Mouse (Mus musculus) macrophage (primary cell): ENCODE results near the gene Nxf1. TPM values are rescaled to one million over a fixed set of nuclear protein-coding genes. Genes with fewer than 3 reads are reported as not detected.

Experiments
- H3K27ac ChIP-seq: fragments of 350-480 bp; formaldehyde crosslinking; 2 replicates; pipeline ENCODE4 v1.9.0; 2021
- H3K36me3 ChIP-seq: fragments of 350-480 bp; formaldehyde crosslinking; 2 replicates; pipeline ENCODE4 v1.9.0; 2021; ENCODE audit errors: inconsistent target
- H3K4me3 ChIP-seq: fragments of 350-480 bp; formaldehyde crosslinking; 2 replicates; pipeline ENCODE4 v1.9.0; 2021; ENCODE audit errors: inconsistent target
- H3K79me2 ChIP-seq: fragments of 350-480 bp; formaldehyde crosslinking; 2 replicates; pipeline ENCODE4 v1.9.0; 2021; ENCODE audit errors: inconsistent target
- WGBS: methylation state at CpG from one replicate; pipeline ENCODE4 v1.1.7; 2026; ENCODE audit warnings: inconsistent platforms; ENCODE audit not compliant: missing documents; 5-methylcytosine and 5-hydroxymethylcytosine counted together
- polyA plus RNA-seq: library from polyadenylated mRNA; stranded (reverse); fragments of 250-400 nt; gene quantifications from 3 replicates; pipeline ENCODE4 v1.2.4, GENCODE M21; 2018; ENCODE audit warnings: inconsistent platforms
- total RNA-seq, 78 experiments: library from RNA; depleted of rRNA; stranded (reverse); fragments of 250-400 nt; gene quantifications; 1 replicate in 9 of 78; 2 replicates in 24 of 78; 3 replicates in 43 of 78; 4 replicates in 2 of 78; pipeline ENCODE4 v1.2.4; 2018; ENCODE audit warnings: inconsistent platforms in 56 of 78

The Nxf1 gene
- total RNA-seq (2018; cell fraction: chromatin; rRNA removed) = 1,000 to 10,000 TPM in 4 of 26 experiments, 100 to 1,000 TPM in 22; 486 to 1,281 (median 796) TPM
- 10 to 100 TPM; 49.8 to 90.5 (median 68.6) TPM for total RNA-seq (2018; cell fraction: cytosol; rRNA removed)
- 1,000 to 10,000 TPM in 2 of 26 experiments, 100 to 1,000 TPM in 24; 352 to 1,871 (median 566) TPM for total RNA-seq (2018; cell fraction: nucleus; rRNA removed)
- 68.7 to 115 TPM (median 96.9 TPM) in 3 replicates for polyA plus RNA-seq

GRCm38 (mm10) chr19:8756635-8757387 is at the start of gene Nxf1:
Gene Nxf1 (plus strand): TSS chr19:8757073.
- Histone ChIP-seq H3K79me2 (peaks cover 72% of the 10 kb centered on the region), H3K27ac (peak within 1 kb of the TSS; percentile 70), H3K36me3 (peaks cover 13% of the 10 kb centered on the region; the same call in 1 of the 2 replicates), H3K4me3 (peak within 1 kb of the TSS; percentile 68)
- under 1% methylated on average over 75 of the region's 75 CpGs for WGBS

DNA sequence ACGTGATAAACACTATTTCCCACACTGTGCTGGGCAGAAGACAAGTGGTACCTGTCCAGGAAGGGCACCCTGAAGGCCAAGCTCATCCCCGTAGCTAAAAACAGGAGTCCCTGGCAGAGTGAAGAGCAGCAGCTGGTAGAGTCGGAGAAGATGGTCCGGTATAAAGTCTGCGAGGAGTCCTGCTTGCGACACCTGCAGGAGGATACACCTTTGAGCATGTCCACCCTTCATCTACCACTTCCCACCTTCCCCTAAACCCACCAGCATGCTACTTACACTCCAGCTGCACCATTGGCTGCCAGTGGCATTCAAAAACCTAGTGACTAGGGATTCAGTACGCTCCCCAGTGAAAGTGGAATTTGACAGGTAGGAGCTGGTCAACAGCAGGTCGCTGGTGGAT is 47.9 kb upstream of the Nxf1 start:
- 91% methylated on average over 8 of the region's 8 CpGs for WGBS
- H3K4me3 ChIP-seq = no peak overlapping the region
- no peak overlapping the region for H3K27ac ChIP-seq
- H3K36me3 ChIP-seq = peaks cover 44% of the 10 kb centered on the region
- H3K79me2 ChIP-seq = peaks cover 50% of the 10 kb centered on the region

DNA sequence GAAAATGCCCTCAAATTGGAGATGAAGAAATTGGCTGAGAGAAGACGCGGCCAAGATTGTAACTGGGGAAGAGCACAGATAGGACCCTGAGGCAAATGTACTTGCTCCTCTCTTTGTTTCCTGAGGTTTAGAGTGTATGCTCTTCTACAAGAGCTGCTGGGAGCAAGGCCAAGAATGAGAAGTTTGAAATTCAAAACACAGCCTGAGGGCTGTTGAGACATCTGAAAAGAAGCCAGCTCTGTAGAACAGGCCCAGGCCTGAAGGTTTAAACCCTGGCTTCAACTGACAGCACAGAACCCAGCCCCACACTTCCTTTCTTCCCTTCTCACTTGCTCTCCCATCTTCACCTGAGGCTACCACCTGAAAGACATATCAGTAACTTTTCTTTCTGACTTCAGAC is 46.8 kb upstream of the Nxf1 start:
- H3K36me3 ChIP-seq = peaks cover 44% of the 10 kb centered on the region
- H3K4me3 ChIP-seq = 0 out of 2 replicates have a peak overlapping the region, but pooled peaks have one; percentile 86

DNA sequence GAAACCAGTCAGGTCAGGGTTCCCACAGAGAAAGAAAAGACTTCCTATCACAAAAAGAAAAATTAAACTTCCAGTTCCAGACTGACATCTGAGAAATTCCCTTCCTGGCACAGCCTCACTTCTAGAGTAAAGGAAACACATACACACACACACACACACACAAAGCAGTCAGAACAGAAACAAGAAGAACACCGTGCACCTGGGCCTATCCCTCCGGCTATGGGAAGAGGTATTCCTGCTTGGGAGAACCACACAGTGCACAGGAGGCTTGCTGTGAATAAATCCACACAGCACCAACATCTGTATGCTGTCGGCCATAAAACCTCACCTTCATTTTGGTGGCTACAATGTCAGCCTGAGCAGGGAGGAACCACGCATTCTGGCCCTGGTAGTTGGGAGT is 45.4 kb upstream of the Nxf1 start:
- 39% methylated on average over 4 of the region's 4 CpGs for WGBS
- Histone ChIP-seq H3K79me2 (peaks cover 50% of the 10 kb centered on the region), H3K4me3 (peak overlapping the region; percentile 86), H3K27ac (peak overlapping the region; percentile 96), H3K36me3 (peaks cover 44% of the 10 kb centered on the region)

More for the DNA sequence above, 46.8 kb upstream of the Nxf1 start:
- no peak overlapping the region for H3K27ac ChIP-seq
- 89% methylated on average over 2 of the region's 2 CpGs for WGBS
- H3K79me2 ChIP-seq = peaks cover 50% of the 10 kb centered on the region

GRCm38 (mm10) chr19:8711949-8712869 is 44.7 kb upstream of the Nxf1 start:
- Histone ChIP-seq H3K36me3 (peaks cover 44% of the 10 kb centered on the region), H3K79me2 (peaks cover 50% of the 10 kb centered on the region), H3K4me3 (peak overlapping the region; percentile 86), H3K27ac (peak overlapping the region; percentile 96)
- WGBS = 24% methylated on average over 10 of the region's 10 CpGs

DNA sequence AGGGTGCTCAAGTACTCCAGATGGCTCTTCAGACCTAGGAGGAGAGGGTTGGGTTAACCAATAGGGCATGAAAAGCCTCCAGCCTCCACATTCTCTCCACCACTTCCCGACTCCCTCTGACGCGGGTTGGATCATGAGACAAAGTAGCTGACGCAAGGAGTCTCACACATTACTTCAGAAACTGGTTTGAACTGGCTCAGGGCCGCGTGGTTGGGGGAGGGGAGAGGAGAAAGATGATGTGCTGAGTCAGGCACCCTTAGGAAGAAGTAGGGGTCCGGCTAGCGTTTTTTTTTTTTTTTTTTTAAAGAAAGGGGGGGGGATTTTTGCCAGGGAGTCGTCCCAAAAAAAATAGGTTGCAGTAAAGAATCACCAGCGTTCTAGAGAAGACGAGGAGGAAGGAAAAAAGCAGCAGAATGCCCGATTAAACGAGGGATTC is 44.0 kb upstream of the Nxf1 start:
- peak overlapping the region; percentile 96 for H3K27ac ChIP-seq
- WGBS = 0% methylated on average over 13 of the region's 13 CpGs
- peaks cover 50% of the 10 kb centered on the region for H3K79me2 ChIP-seq
- H3K36me3 ChIP-seq = peaks cover 38% of the 10 kb centered on the region
- H3K4me3 ChIP-seq = peak overlapping the region; percentile 86

GRCm38 (mm10) chr19:8713306-8713996 is 43.4 kb upstream of the Nxf1 start:
- under 1% methylated on average over 51 of the region's 51 CpGs for WGBS
- peak overlapping the region; percentile 96 for H3K27ac ChIP-seq
- H3K36me3 ChIP-seq = peaks cover 32% of the 10 kb centered on the region
- peaks cover 50% of the 10 kb centered on the region for H3K79me2 ChIP-seq
- peak overlapping the region; percentile 86 for H3K4me3 ChIP-seq

DNA sequence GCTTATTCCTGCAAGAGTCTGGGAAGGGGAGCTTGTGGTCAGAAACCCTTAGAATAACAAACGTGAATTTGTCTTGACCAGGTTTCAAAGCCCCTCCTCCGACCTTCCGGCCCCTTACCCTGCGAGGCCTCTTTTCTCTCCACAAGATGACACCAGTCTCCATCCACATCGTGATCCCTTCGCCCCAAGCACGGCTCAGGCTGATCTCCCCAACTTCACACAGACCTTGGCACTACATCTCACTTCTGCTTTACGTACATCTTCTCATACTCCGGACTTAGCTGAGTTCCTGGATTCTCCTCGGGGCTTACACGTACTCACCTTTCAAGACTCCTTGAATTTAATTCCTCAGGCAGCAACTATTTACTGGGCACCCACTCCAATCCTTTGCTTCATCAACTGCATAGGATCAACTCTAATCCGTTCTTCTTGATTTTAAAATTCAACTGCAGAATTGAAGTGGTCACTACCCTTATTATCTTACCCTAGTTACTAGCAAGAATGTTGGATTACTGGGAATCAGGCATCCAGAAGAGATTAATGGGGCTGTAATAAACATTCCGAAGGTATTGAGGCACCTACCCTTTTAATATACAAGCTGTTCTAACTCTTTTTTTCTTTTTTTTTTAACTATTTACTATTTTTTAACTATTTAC is 42.7 kb upstream of the Nxf1 start:
- H3K36me3 ChIP-seq = peaks cover 25% of the 10 kb centered on the region
- H3K27ac ChIP-seq = peak overlapping the region; percentile 96
- H3K79me2 ChIP-seq = peaks cover 46% of the 10 kb centered on the region
- 10% methylated on average over 13 of the region's 13 CpGs for WGBS
- peak overlapping the region; percentile 86 for H3K4me3 ChIP-seq

DNA sequence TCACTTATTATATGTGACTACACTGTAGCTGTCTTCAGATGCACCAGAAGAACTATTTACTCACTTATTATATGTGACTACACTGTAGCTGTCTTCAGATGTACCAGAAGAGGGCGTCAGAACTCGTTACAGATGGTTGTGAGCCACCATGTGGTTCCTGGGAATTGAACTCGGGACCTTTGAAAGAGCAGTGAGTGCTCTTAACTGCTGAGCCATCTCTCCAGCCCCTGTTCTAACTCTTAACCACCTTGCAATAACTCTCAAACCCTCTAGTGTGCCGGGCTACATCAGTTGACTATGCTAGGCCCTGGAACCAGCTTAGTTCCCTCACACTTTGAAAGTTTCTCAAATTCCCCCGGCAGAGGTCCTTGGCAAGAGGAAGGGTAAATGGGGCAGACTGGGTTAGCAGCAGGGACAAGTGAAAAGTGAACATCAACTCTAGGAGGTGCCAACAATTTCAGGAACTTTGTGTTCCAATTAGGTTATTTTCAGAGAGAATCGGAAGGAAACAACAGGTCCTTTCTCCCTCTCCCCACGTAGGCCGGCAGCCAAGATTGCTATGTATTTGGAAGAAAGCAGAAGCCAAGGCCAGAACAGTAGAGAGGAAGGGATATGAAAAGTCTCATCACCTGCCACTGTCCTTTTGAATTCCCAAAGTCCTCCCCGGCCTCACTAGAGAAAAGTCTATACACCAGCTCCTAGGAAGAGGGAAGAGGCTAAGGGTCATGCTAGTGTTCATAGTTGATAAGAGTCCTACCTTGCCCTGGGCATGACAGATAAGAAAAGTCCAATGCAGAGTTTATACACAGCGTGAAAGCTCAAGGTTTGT is 42.0 kb upstream of the Nxf1 start:
- H3K36me3 ChIP-seq = peaks cover 18% of the 10 kb centered on the region
- 71% methylated on average over 9 of the region's 10 CpGs for WGBS
- peak overlapping the region; percentile 96 for H3K27ac ChIP-seq
- no peak overlapping the region for H3K4me3 ChIP-seq
- H3K79me2 ChIP-seq = peaks cover 39% of the 10 kb centered on the region

- 94% methylated on average over 8 of the region's 10 CpGs for WGBS
- peaks cover 38% of the 10 kb centered on the region for H3K79me2 ChIP-seq
- no peak overlapping the region for H3K27ac ChIP-seq
- peaks cover 5% of the 10 kb centered on the region; the same call in 1 of the 2 replicates for H3K36me3 ChIP-seq
- H3K4me3 ChIP-seq = no peak overlapping the region
Measured at GRCm38 (mm10) chr19:8715868-8716766, 40.8 kb upstream of the Nxf1 start.

GRCm38 (mm10) chr19:8716767-8717475 is 40.0 kb upstream of the Nxf1 start:
- Histone ChIP-seq H3K36me3 (no peaks in the 10 kb centered on the region), H3K79me2 (peaks cover 38% of the 10 kb centered on the region), H3K27ac (no peak overlapping the region), H3K4me3 (no peak overlapping the region)
- 94% methylated on average over 6 of the region's 10 CpGs for WGBS

GRCm38 (mm10) chr19:8718357-8718756 is 38.5 kb upstream of the Nxf1 start:
- no peak overlapping the region for H3K27ac ChIP-seq
- H3K4me3 ChIP-seq = no peak overlapping the region
- 45% methylated on average over 3 of the region's 3 CpGs for WGBS
- no peaks in the 10 kb centered on the region for H3K36me3 ChIP-seq
- H3K79me2 ChIP-seq = peaks cover 26% of the 10 kb centered on the region; the same call in 1 of the 2 replicates
